Mouse (Mus musculus) brain, embryonic 14.5 days (tissue): Measurements from ENCODE around the gene Entpd1. TPM values are rescaled to one million over a fixed set of nuclear protein-coding genes. Genes with fewer than 3 reads are reported as not detected.
A peak's percentile ranks its signal among the peaks of the same experiment; 100 is the strongest.

Experiments used
- DNase-seq: peaks from one replicate; pipeline ENCODE4 v3.0.0-alpha.2; 2011; ENCODE audit warnings: low read depth
- CTCF ChIP-seq: fragments of 200-500 bp; IDR thresholded peaks from 2 replicates; pipeline ENCODE4 v1.5.1; 2012; ENCODE audit warnings: inconsistent platforms, mild to moderate bottlenecking, moderate library complexity, borderline replicate concordance; ENCODE audit not compliant: insufficient read depth, insufficient read length; ENCODE audit errors: extremely low read depth
- POLR2A ChIP-seq: fragments of 200-500 bp; IDR thresholded peaks from 2 replicates; pipeline ENCODE4 v1.6.1; 2012; ENCODE audit warnings: mild to moderate bottlenecking, inconsistent platforms, borderline replicate concordance; ENCODE audit not compliant: poor library complexity, insufficient read depth, insufficient read length, severe bottlenecking; ENCODE audit errors: extremely low read depth
- polyA plus RNA-seq: library from polyadenylated mRNA; depleted of rRNA; stranded (reverse); fragments of >200 nt; gene quantifications from 2 replicates; pipeline ENCODE4 v1.2.3, GENCODE M21; 2012

Gene Entpd1
- polyA plus RNA-seq, 1 experiment: 10.6 TPM

DNA sequence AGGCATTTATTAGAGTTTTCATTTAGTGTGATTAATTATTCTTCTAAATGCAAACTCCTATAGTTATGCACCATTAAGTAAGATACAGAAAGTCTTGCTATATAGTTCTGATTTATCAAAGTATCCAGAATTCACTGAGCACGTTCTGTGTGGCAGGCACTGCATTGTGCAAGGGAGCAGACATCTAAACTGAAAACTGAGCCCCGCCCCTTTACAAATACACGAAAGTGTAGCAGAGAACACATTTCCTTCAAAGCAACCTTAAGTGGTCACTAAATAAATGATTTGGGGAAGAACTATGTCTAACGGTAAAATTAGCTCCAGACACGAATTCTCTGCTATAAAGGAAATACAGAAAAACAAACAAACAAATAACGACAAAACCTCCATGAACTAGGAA is 46.1 kb downstream of the Entpd1 start:
- TF ChIP-seq CTCF (no peak), POLR2A (no peak)
- no peak for DNase-seq

DNA sequence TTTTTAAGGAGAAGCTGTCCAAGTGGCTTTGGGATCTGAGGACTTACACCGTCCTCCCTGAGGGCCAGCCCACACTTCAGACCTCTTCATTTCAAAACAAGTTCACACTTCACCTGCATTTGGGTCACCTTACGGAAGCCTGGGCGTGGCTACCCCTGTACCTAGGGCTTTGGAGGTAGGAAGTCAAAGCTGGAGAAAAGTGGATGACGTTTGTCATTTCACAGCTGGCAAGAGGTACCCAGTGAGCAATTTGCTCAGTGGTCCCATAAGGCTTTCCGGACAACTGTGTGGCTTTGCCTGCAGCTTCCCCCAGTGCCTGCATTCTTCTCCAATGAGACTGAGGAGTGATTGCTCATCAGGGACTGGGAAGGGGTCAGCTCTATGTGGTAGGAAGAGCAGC is 46.8 kb downstream of the Entpd1 start:
- DNase-seq: no peak
- no peak for TF ChIP-seq POLR2A
- TF ChIP-seq CTCF: no peak

DNA sequence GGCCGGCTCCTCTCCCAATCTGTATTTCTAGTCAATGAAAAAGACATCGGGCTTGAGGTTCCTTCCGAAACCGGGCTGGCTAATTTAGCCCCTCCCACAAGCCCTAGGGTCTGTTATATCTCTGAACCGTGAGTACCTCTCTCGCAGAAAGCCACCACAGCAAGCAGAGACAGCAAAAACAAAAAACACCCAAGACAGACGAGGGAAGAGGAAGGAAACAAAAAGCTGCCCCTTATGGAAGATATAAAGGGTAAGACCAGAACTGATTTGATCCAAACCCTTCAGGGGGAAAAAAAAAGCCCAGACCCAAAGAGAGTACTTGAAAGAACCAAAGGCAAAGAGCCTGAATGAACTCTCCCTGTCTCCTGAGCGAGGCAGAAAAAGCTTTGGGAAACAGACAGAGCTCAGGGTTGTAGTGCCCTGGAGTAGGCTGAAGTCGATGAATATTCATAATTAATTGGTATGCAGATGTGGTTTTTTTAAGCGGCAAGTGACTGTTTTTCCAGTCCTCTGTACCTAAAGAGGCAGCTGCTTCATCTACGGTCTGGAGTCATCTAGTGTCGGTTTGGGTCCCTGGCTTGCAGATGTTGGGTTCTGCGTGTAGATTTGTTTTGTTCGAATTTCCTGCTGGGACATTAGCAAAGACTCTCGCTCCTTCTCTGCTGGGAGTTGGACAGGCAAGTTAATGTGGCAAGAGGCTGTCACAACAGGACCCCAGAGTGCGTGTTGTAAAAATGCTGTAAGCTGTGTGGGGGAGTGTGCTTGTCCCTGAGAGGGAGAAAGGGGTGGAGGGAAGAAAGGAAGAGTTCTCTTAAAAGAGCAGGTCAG is 47.7 kb downstream of the Entpd1 start:
- DNase-seq: peak; percentile 86

DNA sequence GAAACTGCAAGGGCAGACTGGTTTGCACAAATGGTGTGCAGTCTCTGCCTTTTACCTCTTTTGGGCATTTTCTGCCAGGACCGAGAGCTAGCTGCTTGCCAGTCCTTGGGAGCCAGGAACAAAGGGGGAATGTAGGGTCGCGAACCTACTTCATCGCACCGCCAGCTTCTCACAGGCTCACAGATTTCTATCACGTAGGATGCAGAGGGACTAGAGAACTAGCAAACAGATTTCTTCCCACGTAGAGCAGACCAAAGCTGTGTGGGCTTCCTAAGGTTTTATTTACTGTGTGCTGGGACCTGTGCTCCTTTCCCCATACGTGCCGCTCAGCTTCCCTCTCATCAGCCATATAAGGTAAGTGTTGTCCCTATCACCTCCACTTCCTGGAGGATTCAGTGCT is 48.3 kb downstream of the Entpd1 start:
- no peak for TF ChIP-seq POLR2A
- TF ChIP-seq CTCF: no peak
- no peak for DNase-seq

More for the DNA sequence above, 47.7 kb downstream of the Entpd1 start:
- TF ChIP-seq POLR2A (peak; percentile 28; the same call in 1 of the 2 replicates), CTCF (no peak)

DNA sequence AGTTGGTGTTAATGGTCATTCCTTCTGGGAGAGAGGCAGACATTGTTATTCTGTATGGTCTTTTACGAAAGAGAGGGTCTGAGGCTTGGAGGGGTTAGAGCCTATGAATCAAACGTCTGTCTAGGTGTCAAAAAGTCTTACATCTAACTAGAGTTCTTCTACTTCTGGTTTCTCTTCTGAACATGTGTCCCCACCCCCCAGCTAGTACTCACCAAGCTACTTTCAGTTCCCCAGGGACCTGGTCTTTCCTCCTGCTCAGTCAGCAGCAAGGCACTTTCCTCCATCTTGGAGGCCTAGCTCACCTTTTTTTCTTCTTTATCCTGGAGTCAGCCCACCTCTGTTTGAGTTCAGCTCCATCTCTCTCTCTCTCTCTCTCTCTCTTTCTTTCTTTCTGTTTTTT is 48.9 kb downstream of the Entpd1 start:
- no peak for TF ChIP-seq CTCF
- TF ChIP-seq POLR2A: no peak
- peak; percentile 9 for DNase-seq

DNA sequence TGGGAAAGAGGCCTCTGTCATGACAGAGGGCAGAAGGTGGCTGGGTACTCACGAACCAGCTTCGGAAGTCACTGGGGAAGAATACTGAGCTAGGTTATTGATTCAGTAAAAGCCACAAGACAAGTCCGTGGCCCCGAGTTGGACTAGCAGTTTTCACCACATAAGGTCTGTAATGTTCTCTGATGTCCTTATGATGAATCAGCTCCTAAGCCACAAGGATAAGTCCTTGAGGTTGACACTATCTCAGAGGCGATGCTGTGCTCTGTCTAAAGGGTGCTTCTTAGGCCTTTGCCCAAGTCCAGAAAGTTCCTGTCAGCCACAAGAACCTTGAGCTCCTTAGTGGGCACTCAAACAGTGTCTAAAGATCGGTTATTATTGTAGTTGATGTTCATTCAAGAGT is 49.7 kb downstream of the Entpd1 start:
- no peak for TF ChIP-seq POLR2A
- TF ChIP-seq CTCF: no peak
- DNase-seq: no peak

DNA sequence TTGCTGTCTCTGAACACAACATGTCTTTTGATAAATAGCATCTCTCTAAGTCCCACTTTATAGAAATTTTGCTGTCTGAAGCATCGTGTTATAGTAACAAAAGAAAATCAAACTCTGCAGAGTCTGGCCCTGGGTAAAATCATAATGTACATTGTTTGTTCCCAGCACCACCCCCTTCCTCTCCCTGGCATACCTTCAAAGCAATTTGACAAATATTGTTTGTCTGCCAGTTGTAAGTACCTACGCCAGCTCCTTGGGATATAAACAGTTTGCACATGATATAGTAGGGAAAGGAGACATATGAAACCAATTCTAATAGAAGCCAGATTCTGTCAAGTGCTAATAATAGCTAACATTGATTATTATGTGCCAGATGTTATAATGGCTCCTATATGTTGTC is 50.6 kb downstream of the Entpd1 start:
- TF ChIP-seq CTCF: no peak
- TF ChIP-seq POLR2A: no peak
- no peak for DNase-seq

DNA sequence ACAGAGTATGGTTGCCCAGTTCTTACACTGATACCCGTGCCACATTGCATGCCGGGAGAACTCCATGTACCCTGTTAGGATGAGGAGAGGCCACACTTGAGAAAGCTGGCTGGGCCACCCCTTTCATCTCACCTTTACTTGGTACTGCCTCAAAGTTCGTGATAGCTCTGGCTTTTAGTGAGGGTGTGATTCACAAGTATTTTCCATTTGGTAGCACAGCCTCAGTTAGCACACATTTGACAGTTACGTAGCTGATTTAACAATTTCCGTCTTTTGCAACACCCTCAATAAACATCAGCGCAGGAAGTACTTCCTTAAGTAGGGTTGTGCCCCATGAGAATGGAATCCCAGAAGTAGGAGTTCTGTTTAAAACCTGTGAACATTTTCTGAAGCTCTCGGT is 53.6 kb downstream of the Entpd1 start:
- DNase-seq: no peak
- no peak for TF ChIP-seq CTCF
- no peak for TF ChIP-seq POLR2A

DNA sequence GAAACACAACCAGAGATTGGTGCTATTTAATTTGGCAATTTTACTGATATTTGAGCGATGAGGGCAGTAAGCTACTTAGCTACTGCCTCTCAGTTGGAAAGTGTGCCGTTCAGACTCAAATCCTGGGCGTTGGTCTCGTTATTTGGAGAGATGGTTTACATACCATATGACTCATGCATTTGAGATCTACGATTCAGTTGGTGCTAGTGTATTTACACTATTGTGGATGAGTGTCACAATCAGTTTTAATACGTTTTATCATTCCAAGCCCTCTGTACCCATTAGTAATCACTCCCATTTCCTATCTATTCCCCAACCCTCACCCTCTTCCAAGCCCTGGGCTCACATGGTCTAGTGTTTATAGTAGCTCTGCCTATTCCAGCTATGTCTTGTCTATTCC is 54.9 kb downstream of the Entpd1 start:
- TF ChIP-seq CTCF (no peak), POLR2A (no peak)
- DNase-seq: no peak

DNA sequence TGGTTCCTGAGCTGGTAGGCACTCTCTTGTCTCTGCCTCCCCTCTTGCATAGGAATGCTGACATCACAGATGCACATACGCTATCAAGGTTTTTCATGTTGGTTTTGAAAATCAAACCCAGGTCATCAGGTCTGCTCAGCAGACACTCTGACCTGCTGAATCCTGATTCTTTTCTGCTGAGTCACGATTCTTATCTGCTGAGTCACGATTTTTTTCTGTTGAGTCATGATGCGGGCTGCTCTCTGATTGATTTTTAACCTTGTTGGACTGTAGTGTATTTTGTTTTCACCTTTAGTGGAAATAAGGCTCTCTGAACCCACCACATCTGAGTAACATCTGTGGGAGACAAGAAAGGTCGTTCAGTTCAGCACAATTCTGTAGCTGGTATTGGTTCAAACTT is 63.2 kb downstream of the Entpd1 start:
- TF ChIP-seq POLR2A: no peak
- TF ChIP-seq CTCF: no peak
- DNase-seq: no peak

DNA sequence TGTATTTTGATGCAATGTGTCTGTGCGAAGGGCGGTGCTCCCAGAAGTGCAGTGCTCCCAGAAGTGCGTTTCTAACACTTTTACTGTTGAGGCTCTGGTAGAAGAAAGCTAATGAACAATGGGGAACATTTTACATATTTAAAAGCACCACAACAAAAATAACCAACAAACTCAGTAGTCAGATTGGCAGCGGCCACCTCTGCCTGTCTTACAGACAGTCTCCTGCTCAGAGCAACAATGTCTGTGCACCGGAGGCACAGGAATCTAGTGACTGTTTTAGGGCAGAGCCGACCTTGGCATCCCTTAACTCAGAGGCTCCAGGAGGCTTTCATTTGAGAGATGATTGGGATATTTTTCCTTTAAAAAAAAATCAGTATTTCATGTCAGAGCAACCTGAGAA is 65.9 kb downstream of the Entpd1 start:
- no peak for DNase-seq
- no peak for TF ChIP-seq POLR2A
- TF ChIP-seq CTCF: no peak
